Mouse (Mus musculus) thymus, adult 2 months (tissue): ENCODE measurements around the gene Zdhhc14. TPM values are rescaled to one million over a fixed set of nuclear protein-coding genes. Genes with fewer than 3 reads are reported as not detected.

Experiments used
- DNase-seq: peaks from one replicate; pipeline ENCODE4 v3.0.0; 2021
- H3K27ac ChIP-seq: fragments of 200-500 bp; 2 replicates; pipeline ENCODE4 v1.5.1; 2012; ENCODE audit warnings: low read length, control low read depth; ENCODE audit not compliant: control insufficient read depth, insufficient read depth
- H3K27me3 ChIP-seq: fragments of 200-500 bp; 2 replicates; pipeline ENCODE4 v1.6.1; 2012; ENCODE audit warnings: mild to moderate bottlenecking, low read length, moderate library complexity, mixed read lengths; ENCODE audit not compliant: control insufficient read depth, insufficient read depth
- H3K36me3 ChIP-seq: fragments of 200-500 bp; 2 replicates; pipeline ENCODE4 v1.6.1; 2012; ENCODE audit warnings: mild to moderate bottlenecking, low read length, moderate library complexity; ENCODE audit not compliant: control insufficient read depth, insufficient read depth
- H3K4me1 ChIP-seq: fragments of 200-500 bp; replicated peaks from 2 replicates; pipeline ENCODE4 v1.6.1; 2012; ENCODE audit warnings: low read length; ENCODE audit not compliant: control insufficient read depth, insufficient read depth
- H3K4me3 ChIP-seq: fragments of 200-500 bp; 2 replicates; pipeline ENCODE4 v1.5.1; 2012; ENCODE audit warnings: mild to moderate bottlenecking, low read length, control low read depth, moderate library complexity; ENCODE audit not compliant: control insufficient read depth, insufficient read depth
- CTCF ChIP-seq: fragments of 200-500 bp; IDR thresholded peaks from 2 replicates; pipeline ENCODE4 v1.5.1; 2012; ENCODE audit warnings: mild to moderate bottlenecking, control low read depth, low read length, moderate library complexity, borderline replicate concordance; ENCODE audit not compliant: control insufficient read depth, poor library complexity, insufficient read depth; ENCODE audit errors: extremely low read depth
- POLR2A ChIP-seq: fragments of 200-500 bp; IDR thresholded peaks from 2 replicates; pipeline ENCODE4 v1.6.1; 2012; ENCODE audit warnings: mild to moderate bottlenecking, low read length, control low read depth, moderate library complexity; ENCODE audit not compliant: control insufficient read depth, poor library complexity, insufficient read depth; ENCODE audit errors: extremely low read depth
- WGBS: fragments of 180-500 bp; shearing (Covaris S2); methylation state at CpG from one replicate; pipeline ENCODE4 v1.1.7; 2018; 5-methylcytosine and 5-hydroxymethylcytosine counted together
- polyA plus RNA-seq: library from polyadenylated mRNA; depleted of rRNA; stranded (reverse); fragments of >200 nt; gene quantifications from 2 replicates; pipeline ENCODE4 v1.2.3, GENCODE M21; 2012

Zdhhc14 gene
- polyA plus RNA-seq, 1 experiment = 13.3 TPM

- WGBS = 94% methylated on average over 10 of the region's 10 CpGs
- no peak for TF ChIP-seq CTCF
- TF ChIP-seq POLR2A = no peak
- Histone ChIP-seq H3K27ac (no peak overlapping the region), H3K36me3 (no peaks in the 10 kb centered on the region), H3K4me1 (peaks cover 7% of the 10 kb centered on the region; the same call in 1 of the 2 replicates), H3K27me3 (no peaks in the 10 kb centered on the region), H3K4me3 (no peak overlapping the region)
- DNase-seq = no peak
Measured at GRCm38 (mm10) chr17:5519466-5519865, 27.1 kb downstream of the Zdhhc14 start.

- Histone ChIP-seq H3K4me3 (no peak overlapping the region), H3K27ac (no peak overlapping the region), H3K27me3 (no peaks in the 10 kb centered on the region), H3K4me1 (peaks cover 7% of the 10 kb centered on the region; the same call in 1 of the 2 replicates), H3K36me3 (no peaks in the 10 kb centered on the region)
- WGBS = 66% methylated on average over 13 of the region's 13 CpGs
- no peak for TF ChIP-seq POLR2A
- peak; percentile 14 for DNase-seq
Measured at GRCm38 (mm10) chr17:5519910-5520592, 27.7 kb downstream of the Zdhhc14 start.

GRCm38 (mm10) chr17:5521532-5521931 is 29.2 kb downstream of the Zdhhc14 start:
- Histone ChIP-seq H3K27me3 (no peaks in the 10 kb centered on the region), H3K36me3 (no peaks in the 10 kb centered on the region), H3K27ac (no peak overlapping the region), H3K4me3 (no peak overlapping the region), H3K4me1 (peaks cover 7% of the 10 kb centered on the region; the same call in 1 of the 2 replicates)
- 85% methylated on average over 1 of the region's 1 CpGs for WGBS
- no peak for TF ChIP-seq POLR2A
- no peak for TF ChIP-seq CTCF
- no peak for DNase-seq

GRCm38 (mm10) chr17:5529552-5529951 is 37.2 kb downstream of the Zdhhc14 start:
- Histone ChIP-seq H3K4me3 (no peak overlapping the region), H3K27ac (no peak overlapping the region), H3K4me1 (no peaks in the 10 kb centered on the region), H3K27me3 (no peaks in the 10 kb centered on the region), H3K36me3 (no peaks in the 10 kb centered on the region)
- TF ChIP-seq CTCF = no peak
- no peak for TF ChIP-seq POLR2A
- 95% methylated on average over 6 of the region's 6 CpGs for WGBS
- DNase-seq = no peak

- H3K36me3 ChIP-seq = no peaks in the 10 kb centered on the region
- no peak for TF ChIP-seq CTCF
- no peak for TF ChIP-seq POLR2A
- H3K4me3 ChIP-seq = no peak overlapping the region
- DNase-seq = no peak
- 86% methylated on average over 5 of the region's 5 CpGs for WGBS
- peaks cover 6% of the 10 kb centered on the region; the same call in 1 of the 2 replicates for H3K4me1 ChIP-seq
- no peaks in the 10 kb centered on the region for H3K27me3 ChIP-seq
- no peak overlapping the region for H3K27ac ChIP-seq
Measured at GRCm38 (mm10) chr17:5532816-5533215, 40.5 kb downstream of the Zdhhc14 start.

GRCm38 (mm10) chr17:5535357-5535756 is 43.0 kb downstream of the Zdhhc14 start:
- peak; percentile 57; the same call in 1 of the 2 replicates for TF ChIP-seq CTCF
- no peak for TF ChIP-seq POLR2A
- WGBS = 57% methylated on average over 4 of the region's 4 CpGs
- Histone ChIP-seq H3K27me3 (no peaks in the 10 kb centered on the region), H3K27ac (no peak overlapping the region), H3K4me3 (no peak overlapping the region), H3K4me1 (peaks cover 6% of the 10 kb centered on the region; the same call in 1 of the 2 replicates), H3K36me3 (no peaks in the 10 kb centered on the region)
- peak; percentile 47 for DNase-seq

- no peak overlapping the region for H3K27ac ChIP-seq
- H3K27me3 ChIP-seq = no peaks in the 10 kb centered on the region
- no peak for TF ChIP-seq CTCF
- no peak for TF ChIP-seq POLR2A
- peaks cover 6% of the 10 kb centered on the region; the same call in 1 of the 2 replicates for H3K4me1 ChIP-seq
- no peak for DNase-seq
- 92% methylated on average over 10 of the region's 12 CpGs for WGBS
- no peaks in the 10 kb centered on the region for H3K36me3 ChIP-seq
- H3K4me3 ChIP-seq = no peak overlapping the region
Measured at GRCm38 (mm10) chr17:5536259-5537094, 44.1 kb downstream of the Zdhhc14 start.
